Mouse (Mus musculus): Measurements from ENCODE around the gene Trmt10b. TPM values are rescaled to one million over a fixed set of nuclear protein-coding genes. Genes with fewer than 3 reads are reported as not detected.

Trmt10b gene
- polyA plus RNA-seq, 1 experiment from 2014 or later, result 19.4 TPM

DNA sequence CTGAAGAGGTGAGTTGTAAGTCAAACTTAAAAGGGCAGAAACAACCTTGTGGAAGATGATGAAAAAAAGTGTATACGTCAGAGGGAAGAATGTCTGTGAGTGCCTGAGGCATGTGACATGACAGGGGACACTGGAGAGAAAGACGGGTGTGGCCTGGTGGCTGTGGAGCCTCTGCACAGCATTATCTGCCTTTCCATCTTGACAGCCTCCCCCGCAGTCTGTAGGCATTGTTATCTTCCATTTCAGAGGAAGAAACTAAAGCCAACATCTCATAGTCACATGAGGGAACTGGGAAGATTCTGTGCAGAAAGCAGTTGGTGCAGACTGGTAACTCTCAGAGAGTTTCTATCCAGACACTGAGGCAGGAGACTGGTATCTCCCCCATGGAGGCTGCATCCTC is 29.0 kb upstream of the Trmt10b start:
- no peak for TF ChIP-seq CTCF (IDR thresholded peaks at IDR 0.05; ENCODE audit: low read depth)
- ATAC-seq (replicated peaks; ENCODE audit: low FRiP score, low read depth), result no peak
- no peaks in the 10 kb centered on the region for H3K9me3 ChIP-seq (replicated peaks; ENCODE audit: low read length)
- no peak overlapping the region for H3K4me2 ChIP-seq (ENCODE audit: low read length)
- WGBS, result 55% methylated on average over 3 of the region's 3 CpGs
- no peaks in the 10 kb centered on the region for H3K27me3 ChIP-seq (ENCODE audit: insufficient read depth, low read length)
- no peak overlapping the region for H3K4me3 ChIP-seq (replicated peaks; ENCODE audit: low read depth, low read length)
- no peaks in the 10 kb centered on the region for H3K36me3 ChIP-seq (ENCODE audit: insufficient read depth, low read length)
- no peak overlapping the region for H3K27ac ChIP-seq
- H3K9ac ChIP-seq (ENCODE audit: low read depth, low read length), result no peak overlapping the region
- no peak for DNase-seq (ENCODE audit: low spot score)
- no peaks in the 10 kb centered on the region for H3K4me1 ChIP-seq (replicated peaks; ENCODE audit: insufficient read depth, low read length)

DNA sequence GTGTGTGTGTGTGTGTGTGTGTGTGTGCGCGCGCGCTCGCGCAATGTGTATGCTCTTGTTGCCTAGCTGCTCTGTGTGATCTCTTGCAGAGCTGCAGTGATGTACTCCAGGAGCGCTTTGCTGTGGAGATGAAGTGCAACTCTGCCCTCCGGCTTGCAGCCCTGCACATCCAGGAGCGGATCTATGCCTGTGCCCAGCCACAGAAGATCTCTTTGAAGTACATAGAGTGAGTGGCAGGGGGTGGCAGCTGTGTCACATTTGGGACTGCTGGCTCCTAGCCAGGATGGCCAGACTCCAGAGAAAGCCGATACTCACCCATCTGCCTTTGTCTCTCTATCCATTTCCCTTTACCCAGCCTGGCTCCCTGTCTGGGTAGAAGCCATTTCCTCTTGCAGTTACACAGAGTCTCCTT is 25.9 kb upstream of the Trmt10b start:
- Histone ChIP-seq H3K36me3 (ENCODE audit: insufficient read depth, low read length) (no peaks in the 10 kb centered on the region), H3K9me3 (replicated peaks; ENCODE audit: low read length) (no peaks in the 10 kb centered on the region), H3K4me2 (ENCODE audit: low read length) (no peak overlapping the region), H3K27me3 (ENCODE audit: insufficient read depth, low read length) (no peaks in the 10 kb centered on the region), H3K4me1 (replicated peaks; ENCODE audit: insufficient read depth, low read length) (no peaks in the 10 kb centered on the region), H3K4me3 (replicated peaks; ENCODE audit: low read depth, low read length) (no peak overlapping the region), H3K27ac (no peak overlapping the region), H3K9ac (ENCODE audit: low read depth, low read length) (no peak overlapping the region)
- ATAC-seq (replicated peaks; ENCODE audit: low FRiP score, low read depth) (no peak; the same call in 1 of the 2 replicates), DNase-seq (ENCODE audit: low spot score) (peak; percentile 24)
- TF ChIP-seq CTCF (IDR thresholded peaks at IDR 0.05; ENCODE audit: low read depth), result no peak
- WGBS, result 72% methylated on average over 10 of the region's 10 CpGs

DNA sequence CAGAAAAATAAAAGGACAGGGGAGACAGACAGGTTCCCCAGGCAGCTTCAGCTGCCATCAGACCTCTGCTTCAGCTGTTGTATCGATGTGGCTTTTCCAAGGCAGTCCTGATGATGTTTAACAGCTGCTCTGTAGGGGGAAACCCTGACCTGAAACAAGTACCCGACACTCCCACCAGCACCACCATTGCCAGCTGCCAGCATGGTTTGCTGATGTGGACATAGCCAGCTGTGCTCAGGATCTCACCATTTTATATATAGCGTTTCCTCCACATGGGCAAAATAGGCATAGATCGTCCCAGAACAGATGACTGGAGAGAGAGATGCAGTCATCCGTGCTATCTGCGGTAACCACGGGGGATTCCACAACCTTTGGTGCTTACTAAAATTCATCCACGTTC is 21.2 kb upstream of the Trmt10b start:
- H3K4me1 ChIP-seq (replicated peaks; ENCODE audit: insufficient read depth, low read length), result no peaks in the 10 kb centered on the region
- no peak overlapping the region for H3K4me3 ChIP-seq (replicated peaks; ENCODE audit: low read depth, low read length)
- no peak overlapping the region for H3K4me2 ChIP-seq (ENCODE audit: low read length)
- ATAC-seq (replicated peaks; ENCODE audit: low FRiP score, low read depth), result no peak
- H3K36me3 ChIP-seq (ENCODE audit: insufficient read depth, low read length), result no peaks in the 10 kb centered on the region
- no peak overlapping the region for H3K9ac ChIP-seq (ENCODE audit: low read depth, low read length)
- WGBS, result 53% methylated on average over 8 of the region's 8 CpGs
- no peak overlapping the region for H3K27ac ChIP-seq
- H3K9me3 ChIP-seq (replicated peaks; ENCODE audit: low read length), result no peaks in the 10 kb centered on the region
- H3K27me3 ChIP-seq (ENCODE audit: insufficient read depth, low read length), result no peaks in the 10 kb centered on the region
- peak; percentile 8 for DNase-seq (ENCODE audit: low spot score)
- no peak for TF ChIP-seq CTCF (IDR thresholded peaks at IDR 0.05; ENCODE audit: low read depth)

DNA sequence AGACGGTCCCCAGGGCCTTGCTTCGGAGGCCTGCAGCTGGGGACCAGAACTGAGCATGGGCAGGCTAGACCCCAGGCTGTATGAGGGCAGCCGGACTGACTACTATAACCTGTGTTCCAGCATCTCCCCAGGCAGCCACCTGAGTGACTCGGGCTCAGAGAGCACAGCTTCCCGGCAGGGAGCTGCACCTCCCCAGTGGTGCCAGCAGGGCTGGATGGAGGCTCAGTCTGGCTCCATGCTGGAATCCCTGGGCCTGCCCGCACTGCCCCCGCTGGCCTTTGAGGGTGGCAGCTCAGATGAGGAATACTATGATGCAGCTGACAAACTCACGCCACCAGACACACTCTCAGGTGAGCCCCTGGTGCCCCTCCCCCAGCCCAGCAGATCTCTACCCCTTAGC is 17.6 kb upstream of the Trmt10b start:
- no peaks in the 10 kb centered on the region for H3K36me3 ChIP-seq (ENCODE audit: insufficient read depth, low read length)
- ATAC-seq (replicated peaks; ENCODE audit: low FRiP score, low read depth) (peak; percentile 56), DNase-seq (ENCODE audit: low spot score) (peak; percentile 28)
- no peaks in the 10 kb centered on the region for H3K9me3 ChIP-seq (replicated peaks; ENCODE audit: low read length)
- 61% methylated on average over 8 of the region's 8 CpGs for WGBS
- no peaks in the 10 kb centered on the region for H3K4me1 ChIP-seq (replicated peaks; ENCODE audit: insufficient read depth, low read length)
- H3K27me3 ChIP-seq (ENCODE audit: insufficient read depth, low read length), result no peaks in the 10 kb centered on the region
- H3K4me3 ChIP-seq (replicated peaks; ENCODE audit: low read depth, low read length), result no peak overlapping the region
- H3K9ac ChIP-seq (ENCODE audit: low read depth, low read length), result no peak overlapping the region
- no peak overlapping the region for H3K4me2 ChIP-seq (ENCODE audit: low read length)
- no peak overlapping the region for H3K27ac ChIP-seq
- peak; percentile 44; the same call in 1 of the 2 replicates for TF ChIP-seq CTCF (IDR thresholded peaks at IDR 0.05; ENCODE audit: low read depth)

DNA sequence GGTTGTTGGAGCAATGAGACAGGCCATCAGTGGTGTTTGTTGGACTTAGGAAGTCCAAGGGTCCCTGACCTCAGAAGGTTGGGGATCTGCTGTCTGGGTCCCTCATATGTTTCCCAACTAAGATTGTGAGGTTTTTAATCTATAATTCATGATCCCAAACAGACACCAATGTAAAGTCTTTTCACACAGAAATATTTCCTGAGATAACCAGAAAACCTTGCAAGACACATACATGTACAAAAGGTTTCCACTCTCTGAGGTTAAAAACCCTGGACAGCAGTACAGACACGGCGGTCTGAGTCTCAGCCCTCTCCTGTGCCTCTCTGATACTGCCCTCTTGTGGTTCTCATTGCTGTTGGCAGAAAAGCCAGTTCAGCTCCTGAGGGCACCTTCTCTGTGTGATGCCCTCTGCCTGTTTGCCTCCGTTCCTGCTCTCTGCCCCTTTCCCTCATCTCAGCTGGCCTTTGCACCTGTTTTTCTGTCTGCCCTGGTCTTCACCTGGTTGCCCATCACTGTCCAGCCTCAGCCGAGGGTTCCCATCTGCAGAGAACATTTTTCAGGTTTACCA is 16.9 kb upstream of the Trmt10b start:
- H3K36me3 ChIP-seq (ENCODE audit: insufficient read depth, low read length), result no peaks in the 10 kb centered on the region
- no peak overlapping the region for H3K4me2 ChIP-seq (ENCODE audit: low read length)
- no peak overlapping the region for H3K27ac ChIP-seq
- no peak overlapping the region for H3K9ac ChIP-seq (ENCODE audit: low read depth, low read length)
- 20% methylated on average over 4 of the region's 4 CpGs for WGBS
- no peaks in the 10 kb centered on the region for H3K4me1 ChIP-seq (replicated peaks; ENCODE audit: insufficient read depth, low read length)
- H3K27me3 ChIP-seq (ENCODE audit: insufficient read depth, low read length), result no peaks in the 10 kb centered on the region
- DNase-seq (ENCODE audit: low spot score), result peak; percentile 89
- peak; percentile 99 for TF ChIP-seq CTCF (IDR thresholded peaks at IDR 0.05; ENCODE audit: low read depth)
- H3K9me3 ChIP-seq (replicated peaks; ENCODE audit: low read length), result no peaks in the 10 kb centered on the region
- no peak overlapping the region for H3K4me3 ChIP-seq (replicated peaks; ENCODE audit: low read depth, low read length)
- peak; percentile 49; the same call in 1 of the 2 replicates for ATAC-seq (replicated peaks; ENCODE audit: low FRiP score, low read depth)

DNA sequence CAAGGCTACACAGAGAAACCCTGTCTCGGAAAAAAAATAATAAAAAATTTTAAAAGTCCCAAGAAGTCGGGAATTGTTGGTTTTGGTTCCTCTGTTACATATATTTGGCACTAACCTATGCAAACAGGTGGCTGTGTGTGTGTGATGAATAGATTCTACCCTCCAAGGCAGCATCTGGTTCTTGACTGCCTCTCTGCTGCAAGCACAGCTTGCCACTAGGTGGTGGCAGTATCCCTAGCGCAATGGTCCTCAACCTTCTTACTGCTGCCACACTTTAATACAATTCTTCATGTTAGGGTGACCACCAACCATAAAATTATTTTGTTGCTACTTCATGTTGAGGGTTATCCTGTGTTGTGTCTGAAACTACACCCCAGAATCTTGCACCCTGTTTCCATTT is 10.6 kb upstream of the Trmt10b start:
- no peaks in the 10 kb centered on the region for H3K9me3 ChIP-seq (replicated peaks; ENCODE audit: low read length)
- H3K4me3 ChIP-seq (replicated peaks; ENCODE audit: low read depth, low read length), result no peak overlapping the region
- 55% methylated on average over 3 of the region's 3 CpGs for WGBS
- DNase-seq (ENCODE audit: low spot score) (peak; percentile 45), ATAC-seq (replicated peaks; ENCODE audit: low FRiP score, low read depth) (no peak)
- H3K4me2 ChIP-seq (ENCODE audit: low read length), result no peak overlapping the region
- no peaks in the 10 kb centered on the region for H3K4me1 ChIP-seq (replicated peaks; ENCODE audit: insufficient read depth, low read length)
- H3K27ac ChIP-seq, result no peak overlapping the region
- no peaks in the 10 kb centered on the region for H3K27me3 ChIP-seq (ENCODE audit: insufficient read depth, low read length)
- H3K36me3 ChIP-seq (ENCODE audit: insufficient read depth, low read length), result no peaks in the 10 kb centered on the region
- TF ChIP-seq CTCF (IDR thresholded peaks at IDR 0.05; ENCODE audit: low read depth), result peak; percentile 72
- H3K9ac ChIP-seq (ENCODE audit: low read depth, low read length), result no peak overlapping the region

DNA sequence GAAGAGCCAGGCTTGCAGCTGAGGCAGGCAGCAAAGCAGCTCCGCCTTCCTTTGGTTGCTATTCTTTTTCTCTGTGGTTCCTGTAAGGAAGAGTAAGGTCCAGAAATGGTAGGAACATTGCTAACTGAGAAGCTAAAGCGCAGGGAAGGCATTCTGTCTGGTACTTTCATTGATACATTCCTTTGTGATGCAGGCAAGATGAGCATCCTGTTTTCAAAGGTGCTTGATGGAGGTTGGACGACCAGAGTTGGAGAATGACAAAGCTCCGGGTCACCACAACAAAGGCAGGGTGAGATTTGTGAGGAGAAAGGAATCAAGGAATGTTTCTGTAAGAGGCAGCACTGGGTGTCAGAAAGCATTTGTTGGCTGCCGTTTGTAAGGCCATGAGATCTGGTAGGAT is 9.0 kb upstream of the Trmt10b start:
- ATAC-seq (replicated peaks; ENCODE audit: low FRiP score, low read depth) (no peak), DNase-seq (ENCODE audit: low spot score) (no peak)
- Histone ChIP-seq H3K9ac (ENCODE audit: low read depth, low read length) (no peak overlapping the region), H3K27ac (no peak overlapping the region), H3K4me1 (replicated peaks; ENCODE audit: insufficient read depth, low read length) (no peaks in the 10 kb centered on the region), H3K4me3 (replicated peaks; ENCODE audit: low read depth, low read length) (no peak overlapping the region), H3K9me3 (replicated peaks; ENCODE audit: low read length) (no peaks in the 10 kb centered on the region), H3K36me3 (ENCODE audit: insufficient read depth, low read length) (no peaks in the 10 kb centered on the region), H3K27me3 (ENCODE audit: insufficient read depth, low read length) (no peaks in the 10 kb centered on the region), H3K4me2 (ENCODE audit: low read length) (no peak overlapping the region)
- no peak for TF ChIP-seq CTCF (IDR thresholded peaks at IDR 0.05; ENCODE audit: low read depth)
- 82% methylated on average over 5 of the region's 5 CpGs for WGBS
